Mouse (Mus musculus) erythroblast, embryonic 14.5 days (primary cell): Measurements from ENCODE around the gene Tdrd1. TPM values are rescaled to one million over a fixed set of nuclear protein-coding genes. Genes with fewer than 3 reads are reported as not detected.

Experiments
- H3K27me3 ChIP-seq: 2 replicates; pipeline ENCODE4 v1.6.1; 2012; ENCODE audit warnings: inconsistent platforms; ENCODE audit not compliant: control insufficient read depth
- H3K36me3 ChIP-seq: 2 replicates; pipeline ENCODE4 v1.6.1; 2012; ENCODE audit warnings: mild to moderate bottlenecking, inconsistent platforms; ENCODE audit not compliant: control insufficient read depth
- H3K4me1 ChIP-seq: 2 replicates; pipeline ENCODE4 v1.6.1; 2012; ENCODE audit warnings: inconsistent platforms; ENCODE audit not compliant: control insufficient read depth
- H3K4me3 ChIP-seq: replicated peaks from 2 replicates; pipeline ENCODE3; 2012; ENCODE audit warnings: moderate library complexity, mild to moderate bottlenecking, inconsistent platforms
- H3K9me3 ChIP-seq: 2 replicates; pipeline ENCODE4 v1.6.1; 2012; ENCODE audit warnings: low read length, inconsistent platforms, mixed read lengths; ENCODE audit not compliant: control insufficient read depth
- GATA1 ChIP-seq: IDR thresholded peaks from 2 replicates; pipeline ENCODE4 v1.6.1; 2012; ENCODE audit warnings: low read length, inconsistent platforms, mixed read lengths
- TAL1 ChIP-seq: IDR thresholded peaks from 3 replicates; pipeline ENCODE4 v1.6.1; 2012; ENCODE audit warnings: low read length, inconsistent platforms, mixed read lengths
- polyA plus RNA-seq: library from polyadenylated mRNA; stranded (reverse); fragments of >175 nt; gene quantifications from 2 replicates; pipeline ENCODE4 v1.2.3, GENCODE M21; 2012

The Tdrd1 gene
- polyA plus RNA-seq, 1 experiment: not detected

GRCm38 (mm10) chr19:56856455-56856854, 30.4 kb downstream of the Tdrd1 start:
- TF ChIP-seq GATA1 (no peak), TAL1 (no peak)
- Histone ChIP-seq H3K9me3 (no peaks in the 10 kb centered on the region), H3K36me3 (no peaks in the 10 kb centered on the region), H3K4me3 (no peak overlapping the region), H3K4me1 (peaks cover 9% of the 10 kb centered on the region), H3K27me3 (no peaks in the 10 kb centered on the region)

GRCm38 (mm10) chr19:56867701-56868100, 41.7 kb downstream of the Tdrd1 start:
- H3K27me3 ChIP-seq: peaks cover 16% of the 10 kb centered on the region
- H3K4me3 ChIP-seq: no peak overlapping the region
- TF ChIP-seq GATA1 (no peak), TAL1 (no peak)
- no peaks in the 10 kb centered on the region for H3K36me3 ChIP-seq
- H3K4me1 ChIP-seq: no peaks in the 10 kb centered on the region
- H3K9me3 ChIP-seq: no peaks in the 10 kb centered on the region

GRCm38 (mm10) chr19:56873816-56874600, 48.0 kb downstream of the Tdrd1 start, which contains the start of gene Vwa2:
TSS of gene Vwa2 (plus strand) at chr19:56874249.
- no peak for TF ChIP-seq GATA1
- TF ChIP-seq TAL1: no peak
- Histone ChIP-seq H3K4me3 (no peak within 1 kb of the TSS), H3K27me3 (peaks cover 72% of the 10 kb centered on the region), H3K4me1 (no peaks in the 10 kb centered on the region), H3K36me3 (no peaks in the 10 kb centered on the region), H3K9me3 (no peaks in the 10 kb centered on the region)

GRCm38 (mm10) chr19:56874601-56875315, 48.7 kb downstream of the Tdrd1 start:
- H3K36me3 ChIP-seq: no peaks in the 10 kb centered on the region
- H3K9me3 ChIP-seq: no peaks in the 10 kb centered on the region
- H3K27me3 ChIP-seq: peaks cover 72% of the 10 kb centered on the region
- H3K4me1 ChIP-seq: no peaks in the 10 kb centered on the region
- H3K4me3 ChIP-seq: no peak overlapping the region
- no peak for TF ChIP-seq TAL1
- TF ChIP-seq GATA1: no peak

- Histone ChIP-seq H3K9me3 (no peaks in the 10 kb centered on the region), H3K36me3 (no peaks in the 10 kb centered on the region), H3K27me3 (peaks cover 63% of the 10 kb centered on the region), H3K4me3 (no peak overlapping the region), H3K4me1 (no peaks in the 10 kb centered on the region)
- no peak for TF ChIP-seq GATA1
- no peak for TF ChIP-seq TAL1
Observed at GRCm38 (mm10) chr19:56877364-56877763, 51.4 kb downstream of the Tdrd1 start.

GRCm38 (mm10) chr19:56887879-56888278, 61.9 kb downstream of the Tdrd1 start:
- TF ChIP-seq GATA1 (no peak), TAL1 (no peak)
- Histone ChIP-seq H3K4me3 (no peak overlapping the region), H3K9me3 (no peaks in the 10 kb centered on the region), H3K36me3 (no peaks in the 10 kb centered on the region), H3K4me1 (no peaks in the 10 kb centered on the region), H3K27me3 (no peaks in the 10 kb centered on the region)

- Histone ChIP-seq H3K9me3 (no peaks in the 10 kb centered on the region), H3K4me1 (no peaks in the 10 kb centered on the region), H3K36me3 (no peaks in the 10 kb centered on the region), H3K27me3 (no peaks in the 10 kb centered on the region), H3K4me3 (no peak overlapping the region)
- TF ChIP-seq GATA1 (no peak), TAL1 (no peak)
Observed at GRCm38 (mm10) chr19:56888654-56889053, 62.6 kb downstream of the Tdrd1 start.

GRCm38 (mm10) chr19:56891438-56891837, 65.4 kb downstream of the Tdrd1 start:
- H3K27me3 ChIP-seq: no peaks in the 10 kb centered on the region
- TF ChIP-seq GATA1: no peak
- no peak for TF ChIP-seq TAL1
- no peaks in the 10 kb centered on the region for H3K9me3 ChIP-seq
- no peaks in the 10 kb centered on the region for H3K36me3 ChIP-seq
- no peaks in the 10 kb centered on the region for H3K4me1 ChIP-seq
- no peak overlapping the region for H3K4me3 ChIP-seq

- Histone ChIP-seq H3K9me3 (no peaks in the 10 kb centered on the region), H3K4me1 (no peaks in the 10 kb centered on the region), H3K4me3 (no peak overlapping the region), H3K27me3 (no peaks in the 10 kb centered on the region), H3K36me3 (no peaks in the 10 kb centered on the region)
- TF ChIP-seq GATA1 (no peak), TAL1 (no peak)
Observed at GRCm38 (mm10) chr19:56892586-56892985, 66.6 kb downstream of the Tdrd1 start.
